Mouse (Mus musculus) CD8-positive naive resting alpha-beta T cell, adult 2 months (primary cell): Measurements from ENCODE around the gene Hist2h4.

Source experiments
- DNase-seq, 2 experiments: peaks; one replicate each; pipeline ENCODE4 v3.0.0; 2022; ENCODE audit warnings: low read depth in 2 of 2, low spot score in 2 of 2

Hist2h4 gene

GRCm38 (mm10) chr3:96269511-96270474 lies 6.7 kb upstream of the Hist2h4 start, which contains the start of gene Hist2h2bb:
TSS of gene Hist2h2bb (plus strand) at chr3:96269752.
- DNase-seq = peak; percentile 70 to 78

DNA sequence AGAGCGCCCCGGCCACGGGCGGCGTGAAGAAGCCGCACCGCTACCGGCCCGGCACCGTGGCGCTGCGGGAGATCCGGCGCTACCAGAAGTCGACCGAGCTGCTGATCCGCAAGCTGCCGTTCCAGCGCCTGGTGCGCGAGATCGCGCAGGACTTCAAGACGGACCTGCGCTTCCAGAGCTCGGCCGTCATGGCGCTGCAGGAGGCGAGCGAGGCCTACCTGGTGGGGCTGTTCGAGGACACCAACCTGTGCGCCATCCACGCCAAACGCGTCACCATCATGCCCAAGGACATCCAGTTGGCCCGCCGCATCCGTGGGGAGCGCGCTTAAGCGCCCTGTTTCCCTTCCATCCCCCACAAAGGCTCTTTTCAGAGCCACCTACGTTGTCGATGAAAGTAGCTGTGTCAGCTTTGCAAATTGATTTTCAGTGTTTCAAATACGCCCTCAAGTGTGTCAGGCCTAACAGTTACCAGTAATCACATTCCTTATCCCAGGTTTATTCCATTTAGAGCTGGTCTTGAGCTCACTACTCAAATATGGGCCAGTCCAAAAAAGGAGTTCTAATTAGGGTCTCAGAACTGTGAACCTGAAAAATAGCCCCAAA lies 5.8 kb upstream of the Hist2h4 start:
- DNase-seq = peak in 1 of 2 experiments; percentile 23

DNA sequence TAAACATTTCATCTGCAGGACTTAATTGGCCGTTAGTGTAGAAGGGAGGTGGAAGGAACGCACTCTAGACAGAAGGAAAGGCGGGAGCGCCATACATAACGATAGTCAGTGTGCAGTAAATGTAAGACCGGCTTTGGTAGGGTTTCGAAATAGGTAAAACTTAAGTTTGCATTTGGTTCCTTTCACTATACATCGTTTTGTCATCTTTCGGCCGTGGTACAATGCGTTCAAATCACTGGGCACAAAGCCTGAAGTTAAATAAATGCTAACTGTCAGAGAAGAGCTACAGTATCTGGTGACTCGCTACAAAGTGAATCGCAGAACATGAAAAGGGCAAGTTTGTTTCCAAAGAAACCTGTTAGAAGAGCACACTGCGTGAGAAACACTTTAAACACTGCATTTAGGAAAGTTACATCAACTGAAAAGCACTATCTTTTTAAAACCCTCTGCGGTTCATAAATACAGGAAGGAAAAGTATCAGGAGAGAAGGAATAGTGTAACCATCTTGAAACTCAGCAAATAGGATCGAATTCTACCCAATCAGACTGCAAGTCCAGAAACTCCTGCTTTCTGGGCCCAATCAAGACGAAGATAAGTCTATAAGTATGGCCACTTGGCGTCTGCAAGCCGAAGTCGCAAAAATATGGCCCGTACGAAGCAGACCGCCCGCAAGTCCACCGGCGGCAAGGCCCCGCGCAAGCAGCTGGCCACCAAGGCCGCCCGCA lies 5.1 kb upstream of the Hist2h4 start, which contains the start of gene Hist2h3b:
TSS of gene Hist2h3b (plus strand) at position 604 of the 725 bp plus-strand sequence.
- peak; percentile 28 to 42 for DNase-seq

- no peak for DNase-seq
Measured at GRCm38 (mm10) chr3:96267541-96267940, 4.4 kb upstream of the Hist2h4 start.

DNA sequence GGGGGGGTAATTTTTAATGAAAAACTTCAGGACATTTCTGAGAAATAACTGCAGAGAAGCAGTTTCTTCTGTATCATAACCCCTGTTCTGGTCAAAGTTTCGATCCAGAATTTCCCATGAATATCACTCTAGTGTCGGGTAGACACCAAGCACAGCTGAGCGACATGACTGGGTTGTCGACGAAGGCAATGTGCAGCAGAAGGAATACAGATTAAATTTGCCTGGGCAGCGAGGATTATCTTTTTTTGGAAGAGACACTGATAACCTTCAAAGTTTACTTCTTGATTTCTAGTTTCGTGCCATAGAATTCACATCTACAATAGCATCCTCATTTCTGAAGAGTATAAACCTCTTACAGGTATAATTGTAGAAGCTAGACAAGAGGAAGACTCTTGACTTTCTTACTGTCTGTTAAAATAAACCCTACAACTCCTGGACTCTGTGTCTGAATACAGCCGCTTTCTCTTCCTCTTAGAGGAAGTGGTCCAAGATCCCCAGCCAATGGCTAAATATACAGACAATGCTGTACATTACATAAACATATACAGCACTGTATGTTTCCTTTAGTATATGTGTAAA lies 3.1 kb upstream of the Hist2h4 start:
- DNase-seq = no peak

GRCm38 (mm10) chr3:96264404-96264949 lies 1.4 kb upstream of the Hist2h4 start:
- DNase-seq = no peak

GRCm38 (mm10) chr3:96263558-96264403 lies 670 bp upstream of the Hist2h4 start:
- peak in 1 of 2 experiments; percentile 44 for DNase-seq

- peak; percentile 43 to 50 for DNase-seq
Measured at GRCm38 (mm10) chr3:96262216-96262875, 765 bp downstream of the Hist2h4 start.

- DNase-seq = no peak
Measured at GRCm38 (mm10) chr3:96261623-96262022, 1.5 kb downstream of the Hist2h4 start.

DNA sequence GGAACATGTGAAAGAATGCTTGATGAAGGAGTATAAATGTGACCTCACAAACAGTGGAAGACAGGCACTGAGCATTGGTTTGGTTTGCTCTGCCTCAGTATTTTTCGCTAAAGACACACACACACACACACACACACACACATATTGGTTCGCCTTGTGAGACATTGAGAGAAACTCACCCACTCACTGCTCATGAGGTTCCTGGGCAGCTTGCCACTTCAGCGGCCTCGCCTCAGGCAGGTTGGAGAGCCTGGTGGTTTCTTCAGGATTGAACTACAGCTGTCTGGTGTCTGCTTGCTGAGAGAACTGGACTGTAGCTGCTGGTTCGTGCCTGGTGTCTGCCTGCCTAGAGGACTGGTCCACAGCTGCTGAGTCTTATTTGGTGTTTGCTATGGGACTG lies 2.9 kb downstream of the Hist2h4 start:
- no peak for DNase-seq

GRCm38 (mm10) chr3:96257190-96257589 lies 5.9 kb downstream of the Hist2h4 start:
- no peak for DNase-seq

DNA sequence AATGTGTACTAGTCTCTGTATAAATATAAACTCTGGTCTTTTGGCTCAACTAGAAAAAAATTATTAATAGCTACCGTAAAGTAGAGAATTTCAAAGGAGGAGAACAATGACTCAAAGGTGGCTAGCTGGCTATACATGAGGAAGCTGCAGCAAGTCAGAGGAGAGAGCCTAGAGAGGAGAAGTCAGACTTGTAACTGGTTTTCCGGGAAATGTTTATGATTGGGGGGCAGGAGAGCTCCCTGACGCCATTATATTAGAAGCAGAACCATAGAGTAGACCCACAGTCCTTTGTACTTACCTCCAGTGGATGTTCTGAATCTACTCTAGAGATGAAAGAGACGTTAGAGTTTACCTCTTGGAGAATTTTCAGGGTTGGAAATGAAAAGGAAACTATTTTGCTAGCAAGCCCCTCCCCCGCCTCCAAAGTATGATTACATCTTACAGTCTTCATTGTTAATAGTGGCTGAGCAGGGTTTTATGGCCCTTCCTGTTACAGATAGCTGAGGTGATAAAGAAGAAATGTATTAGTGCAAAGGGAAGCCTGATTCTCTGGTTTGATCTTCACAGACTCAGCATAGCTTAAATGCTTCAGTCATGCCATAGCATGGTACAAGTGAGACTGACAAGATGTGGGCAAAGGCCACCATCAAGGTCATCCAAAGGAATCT lies 7.1 kb downstream of the Hist2h4 start:
- DNase-seq = no peak

- no peak for DNase-seq
Measured at GRCm38 (mm10) chr3:96254683-96255355, 8.3 kb downstream of the Hist2h4 start.

- DNase-seq = no peak
Measured at GRCm38 (mm10) chr3:96251787-96252186, 11.3 kb downstream of the Hist2h4 start.

DNA sequence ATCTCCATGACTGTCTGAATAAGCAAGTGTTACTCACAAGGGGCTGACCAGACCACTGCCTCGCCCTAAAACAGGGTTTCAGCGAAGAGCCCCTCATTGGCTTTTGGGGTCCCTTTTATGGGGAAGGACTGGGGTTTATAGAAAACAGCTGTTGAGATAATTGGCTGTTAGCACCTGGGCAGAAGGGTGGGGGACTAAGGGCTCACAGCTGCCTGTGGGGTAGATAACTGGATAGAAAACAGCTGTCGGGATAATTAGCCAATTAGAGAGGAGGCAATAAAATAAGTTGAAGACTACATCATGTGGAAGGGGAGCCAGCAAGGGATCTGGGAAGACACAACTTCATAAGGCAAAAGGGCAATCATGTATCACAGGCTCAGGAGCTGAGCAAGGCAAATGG lies 12.2 kb downstream of the Hist2h4 start:
- DNase-seq = no peak

- DNase-seq = no peak
Measured at GRCm38 (mm10) chr3:96249034-96249345, 14.1 kb downstream of the Hist2h4 start.

DNA sequence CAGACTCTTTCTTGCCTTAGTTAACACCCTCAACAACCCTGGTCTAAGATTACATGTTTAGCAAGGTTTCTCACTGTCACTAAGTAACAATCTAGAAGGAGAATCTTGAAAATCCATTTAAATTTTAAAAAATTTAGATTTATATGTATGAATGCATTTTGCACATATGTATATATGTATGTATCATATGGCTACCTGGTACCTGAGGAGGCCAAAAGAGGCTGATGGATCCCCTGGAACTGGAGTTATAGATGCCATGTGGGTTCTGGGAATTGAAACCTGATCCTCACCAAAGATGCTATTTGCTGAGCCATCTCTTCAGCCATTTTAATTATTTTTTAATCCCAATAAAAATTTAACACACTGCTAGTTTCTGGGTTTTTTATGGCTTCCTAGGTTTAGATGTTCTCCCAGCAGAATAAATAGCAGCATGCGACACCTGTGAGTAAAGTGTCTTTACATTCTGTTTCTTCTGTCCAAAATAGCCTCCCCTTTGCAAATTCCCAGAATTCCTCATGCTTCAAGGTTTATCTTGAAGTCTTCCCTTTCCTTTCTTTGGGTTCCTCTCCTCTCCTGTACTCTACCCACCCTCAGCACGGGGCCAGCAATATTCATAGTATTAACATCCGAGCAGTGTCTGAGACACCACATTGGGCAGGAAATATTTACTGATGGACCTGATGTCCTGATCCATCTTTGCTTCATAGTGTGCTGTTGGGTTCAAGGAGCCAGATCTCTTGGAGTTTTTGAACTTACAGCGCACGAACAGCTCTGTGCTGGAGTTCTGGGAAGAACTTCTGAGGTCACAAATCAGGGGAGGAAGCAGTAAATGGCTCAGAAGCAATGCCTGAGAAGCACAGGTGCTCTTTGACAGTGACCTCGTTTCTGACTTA lies 14.7 kb downstream of the Hist2h4 start:
- DNase-seq = no peak
